Mouse (Mus musculus) midbrain, embryonic 10.5 days (tissue): ENCODE measurements around the gene Akt2. TPM values are rescaled to one million over a fixed set of nuclear protein-coding genes. Genes with fewer than 3 reads are reported as not detected.
A peak's percentile ranks its signal among the peaks of the same experiment; 100 is the strongest.

Experiments
- DNase-seq: peaks from one replicate; pipeline ENCODE4 v3.0.0-alpha.2; 2017; ENCODE audit warnings: low spot score
- H3K27ac ChIP-seq: fragments of 300-500 bp; sonication (generic); replicated peaks from 2 replicates; pipeline ENCODE4 v1.5.1; 2016; ENCODE audit warnings: mild to moderate bottlenecking
- H3K27me3 ChIP-seq: fragments of 300-500 bp; sonication (generic); 2 replicates; pipeline ENCODE4 v1.6.1; 2016; ENCODE audit warnings: low read depth, mild to moderate bottlenecking; ENCODE audit not compliant: poor library complexity, severe bottlenecking
- H3K36me3 ChIP-seq: fragments of 300-500 bp; sonication (generic); 2 replicates; pipeline ENCODE4 v1.6.1; 2016; ENCODE audit warnings: mild to moderate bottlenecking, moderate library complexity
- H3K4me1 ChIP-seq: fragments of 300-500 bp; sonication (generic); 2 replicates; pipeline ENCODE4 v1.6.1; 2016
- H3K4me3 ChIP-seq: fragments of 300-500 bp; sonication (generic); 2 replicates; pipeline ENCODE4 v1.5.1; 2016; ENCODE audit warnings: mild to moderate bottlenecking, moderate library complexity
- H3K9me3 ChIP-seq: fragments of 300-500 bp; sonication (generic); replicated peaks from 2 replicates; pipeline ENCODE4 v1.6.1; 2016; ENCODE audit warnings: mild to moderate bottlenecking
- WGBS: fragments of 180-500 bp; shearing (Covaris S2); methylation state at CpG from one replicate; pipeline ENCODE4 v1.1.7; 2016; 5-methylcytosine and 5-hydroxymethylcytosine counted together
- polyA plus RNA-seq: library from polyadenylated mRNA; unstranded; fragments of >200 nt; fragmentation: Nextera tagmentation; extraction: Ambion mirVana; gene quantifications from 2 replicates; pipeline ENCODE4 v1.2.1, GENCODE M21; 2016

The Akt2 gene
- polyA plus RNA-seq, 1 experiment from 2014 or later: 85.9 TPM

GRCm38 (mm10) chr7:27657824-27658395 lies 66.6 kb downstream of the Akt2 start:
- H3K9me3 ChIP-seq: no peaks in the 10 kb centered on the region
- WGBS: 32% methylated on average over 50 of the region's 53 CpGs
- peaks cover 22% of the 10 kb centered on the region for H3K4me1 ChIP-seq
- H3K36me3 ChIP-seq: peaks cover 59% of the 10 kb centered on the region
- peaks cover 75% of the 10 kb centered on the region for H3K27me3 ChIP-seq
- H3K4me3 ChIP-seq: no peak overlapping the region
- no peak for DNase-seq
- no peak overlapping the region for H3K27ac ChIP-seq

- Histone ChIP-seq H3K27ac (no peak overlapping the region), H3K4me1 (peaks cover 14% of the 10 kb centered on the region), H3K27me3 (peaks cover 64% of the 10 kb centered on the region), H3K4me3 (no peak overlapping the region), H3K9me3 (no peaks in the 10 kb centered on the region), H3K36me3 (peaks cover 65% of the 10 kb centered on the region)
- 56% methylated on average over 14 of the region's 14 CpGs for WGBS
- no peak for DNase-seq
Measured at GRCm38 (mm10) chr7:27658712-27659663, 67.6 kb downstream of the Akt2 start.

GRCm38 (mm10) chr7:27662038-27662437 lies 70.7 kb downstream of the Akt2 start:
- peaks cover 70% of the 10 kb centered on the region for H3K36me3 ChIP-seq
- WGBS: 89% methylated on average over 4 of the region's 4 CpGs
- no peaks in the 10 kb centered on the region for H3K9me3 ChIP-seq
- H3K27ac ChIP-seq: no peak overlapping the region
- no peak for DNase-seq
- no peak overlapping the region for H3K4me3 ChIP-seq
- H3K4me1 ChIP-seq: 0 out of 2 replicates have a peak, but pooled peaks cover 10% of the 10 kb centered on the region
- peaks cover 34% of the 10 kb centered on the region for H3K27me3 ChIP-seq

- Histone ChIP-seq H3K36me3 (peaks cover 38% of the 10 kb centered on the region), H3K4me3 (peak overlapping the region; percentile 99), H3K27ac (peak overlapping the region; percentile 96), H3K4me1 (peaks cover 32% of the 10 kb centered on the region), H3K9me3 (no peaks in the 10 kb centered on the region), H3K27me3 (no peaks in the 10 kb centered on the region)
- no peak for DNase-seq
- 66% methylated on average over 9 of the region's 9 CpGs for WGBS
Measured at GRCm38 (mm10) chr7:27673064-27673574, 81.8 kb downstream of the Akt2 start.

GRCm38 (mm10) chr7:27673575-27674131 lies 82.3 kb downstream of the Akt2 start:
- WGBS: 3% methylated on average over 52 of the region's 52 CpGs
- DNase-seq: peak; percentile 38

GRCm38 (mm10) chr7:27674195-27674521 lies 82.8 kb downstream of the Akt2 start:
- peak overlapping the region; percentile 96 for H3K27ac ChIP-seq
- H3K36me3 ChIP-seq: peaks cover 27% of the 10 kb centered on the region
- under 1% methylated on average over 37 of the region's 38 CpGs for WGBS
- H3K4me1 ChIP-seq: peaks cover 32% of the 10 kb centered on the region
- H3K9me3 ChIP-seq: no peaks in the 10 kb centered on the region
- H3K4me3 ChIP-seq: peak overlapping the region; percentile 99
- H3K27me3 ChIP-seq: no peaks in the 10 kb centered on the region
- no peak for DNase-seq

More at GRCm38 (mm10) chr7:27673575-27674131, 82.3 kb downstream of the Akt2 start:
- Histone ChIP-seq H3K9me3 (no peaks in the 10 kb centered on the region), H3K36me3 (peaks cover 32% of the 10 kb centered on the region), H3K27ac (peak overlapping the region; percentile 96), H3K4me1 (peaks cover 32% of the 10 kb centered on the region), H3K4me3 (peak overlapping the region; percentile 99), H3K27me3 (no peaks in the 10 kb centered on the region)

- H3K27ac ChIP-seq: peak within 1 kb of the TSS; percentile 96
- peaks cover 23% of the 10 kb centered on the region for H3K36me3 ChIP-seq
- H3K4me3 ChIP-seq: peak within 1 kb of the TSS; percentile 99
- WGBS: under 1% methylated on average over 31 of the region's 31 CpGs
- H3K27me3 ChIP-seq: no peaks in the 10 kb centered on the region
- peak; percentile 95 for DNase-seq
- peaks cover 32% of the 10 kb centered on the region for H3K4me1 ChIP-seq
- H3K9me3 ChIP-seq: no peaks in the 10 kb centered on the region
Measured at GRCm38 (mm10) chr7:27674522-27675221, 83.3 kb downstream of the Akt2 start, which contains the start of gene Map3k10. TSS of gene Map3k10 (minus strand) at chr7:27674598.

- peak overlapping the region; percentile 96 for H3K27ac ChIP-seq
- 30% methylated on average over 14 of the region's 14 CpGs for WGBS
- H3K9me3 ChIP-seq: no peaks in the 10 kb centered on the region
Measured at GRCm38 (mm10) chr7:27675222-27675612, 83.9 kb downstream of the Akt2 start.

GRCm38 (mm10) chr7:27683218-27683617 lies 91.9 kb downstream of the Akt2 start:
- DNase-seq: no peak
- no peak overlapping the region for H3K27ac ChIP-seq
- H3K9me3 ChIP-seq: no peaks in the 10 kb centered on the region
- no peaks in the 10 kb centered on the region for H3K27me3 ChIP-seq
- H3K4me3 ChIP-seq: no peak overlapping the region
- WGBS: 76% methylated on average over 2 of the region's 2 CpGs
- H3K4me1 ChIP-seq: peaks cover 7% of the 10 kb centered on the region
- H3K36me3 ChIP-seq: no peaks in the 10 kb centered on the region

More at GRCm38 (mm10) chr7:27675222-27675612, 83.9 kb downstream of the Akt2 start:
- DNase-seq: no peak
- H3K4me3 ChIP-seq: peak overlapping the region; percentile 99
- H3K27me3 ChIP-seq: no peaks in the 10 kb centered on the region
- peaks cover 32% of the 10 kb centered on the region for H3K4me1 ChIP-seq
- H3K36me3 ChIP-seq: peaks cover 19% of the 10 kb centered on the region

- no peak for DNase-seq
- peak overlapping the region; percentile 30 for H3K4me3 ChIP-seq
- H3K27ac ChIP-seq: peak overlapping the region; percentile 10; the same call in 1 of the 2 replicates
- H3K27me3 ChIP-seq: no peaks in the 10 kb centered on the region
- H3K4me1 ChIP-seq: peaks cover 20% of the 10 kb centered on the region
- 37% methylated on average over 5 of the region's 5 CpGs for WGBS
- H3K36me3 ChIP-seq: no peaks in the 10 kb centered on the region
- H3K9me3 ChIP-seq: no peaks in the 10 kb centered on the region
Measured at GRCm38 (mm10) chr7:27685220-27685619, 93.9 kb downstream of the Akt2 start.

GRCm38 (mm10) chr7:27685681-27686080 lies 94.3 kb downstream of the Akt2 start:
- WGBS: 2% methylated on average over 6 of the region's 6 CpGs
- Histone ChIP-seq H3K27me3 (no peaks in the 10 kb centered on the region), H3K4me3 (peak overlapping the region; percentile 30), H3K4me1 (peaks cover 23% of the 10 kb centered on the region), H3K36me3 (no peaks in the 10 kb centered on the region), H3K9me3 (no peaks in the 10 kb centered on the region), H3K27ac (peak overlapping the region; percentile 10; the same call in 1 of the 2 replicates)
- DNase-seq: no peak

GRCm38 (mm10) chr7:27687043-27687442 lies 95.7 kb downstream of the Akt2 start:
- WGBS: 75% methylated on average over 1 of the region's 1 CpGs
- Histone ChIP-seq H3K27ac (no peak overlapping the region), H3K27me3 (no peaks in the 10 kb centered on the region), H3K4me1 (peaks cover 23% of the 10 kb centered on the region), H3K9me3 (no peaks in the 10 kb centered on the region), H3K36me3 (no peaks in the 10 kb centered on the region), H3K4me3 (no peak overlapping the region)
- DNase-seq: no peak
